Mouse (Mus musculus) midbrain, postnatal 0 days (tissue): ENCODE results near the gene Diexf. TPM values are rescaled to one million over a fixed set of nuclear protein-coding genes. Genes with fewer than 3 reads are reported as not detected.

ENCODE experiments used
- ATAC-seq: fragments of 200-750 bp; cut with Nextera tagmentation; 2 replicates; pipeline ENCODE4 v1.8.0; 2017; ENCODE audit warnings: moderate number of reproducible peaks, mild to moderate bottlenecking, moderate TSS enrichment, moderate library complexity; ENCODE audit not compliant: low FRiP score
- DNase-seq: peaks from one replicate; pipeline ENCODE4 v3.0.0-alpha.2; 2015; ENCODE audit warnings: low spot score
- H3K27ac ChIP-seq: fragments of 300-500 bp; sonication (generic); 2 replicates; pipeline ENCODE4 v1.5.1; 2014; ENCODE audit warnings: low read depth, mild to moderate bottlenecking, low read length, mixed read lengths
- H3K27me3 ChIP-seq: fragments of 300-500 bp; sonication (generic); 2 replicates; pipeline ENCODE4 v1.6.1; 2014; ENCODE audit warnings: low read length, control low read depth, mixed read lengths; ENCODE audit not compliant: insufficient read depth
- H3K36me3 ChIP-seq: fragments of 300-500 bp; sonication (generic); 2 replicates; pipeline ENCODE4 v1.6.1; 2014; ENCODE audit warnings: low read length, control low read depth, mixed read lengths; ENCODE audit not compliant: insufficient read depth
- H3K4me1 ChIP-seq: fragments of 300-500 bp; sonication (generic); 2 replicates; pipeline ENCODE4 v1.6.1; 2014; ENCODE audit warnings: mild to moderate bottlenecking, control low read depth, antibody characterized with exemption, low read length, mixed read lengths; ENCODE audit not compliant: insufficient read depth
- H3K4me2 ChIP-seq: fragments of 300-500 bp; sonication (generic); 2 replicates; pipeline ENCODE4 v1.6.1; 2014; ENCODE audit warnings: low read depth, mild to moderate bottlenecking, low read length, mixed read lengths; ENCODE audit not compliant: poor library complexity, severe bottlenecking
- H3K4me3 ChIP-seq: fragments of 300-500 bp; sonication (generic); 2 replicates; pipeline ENCODE4 v1.5.1; 2014; ENCODE audit warnings: low read depth, mild to moderate bottlenecking, low read length, moderate library complexity
- H3K9ac ChIP-seq: fragments of 300-500 bp; sonication (generic); replicated peaks from 2 replicates; pipeline ENCODE4 v1.6.1; 2014; ENCODE audit warnings: mild to moderate bottlenecking, low read length, moderate library complexity, mixed read lengths; ENCODE audit not compliant: poor library complexity, severe bottlenecking
- H3K9me3 ChIP-seq: fragments of 300-500 bp; sonication (generic); 2 replicates; pipeline ENCODE4 v1.6.1; 2016; ENCODE audit warnings: low read length, control low read depth
- CTCF ChIP-seq: IDR thresholded peaks from 2 replicates; pipeline ENCODE4 v1.5.1; 2016; ENCODE audit warnings: antibody characterized with exemption, mild to moderate bottlenecking
- WGBS: fragments of 180-500 bp; shearing (Covaris S2); extraction: QIAGEN DNeasy Blood & Tissue Kit; methylation state at CpG from one replicate; pipeline ENCODE4 v1.1.7; 2014; 5-methylcytosine and 5-hydroxymethylcytosine counted together
- polyA plus RNA-seq: library from polyadenylated mRNA; unstranded; fragments of >200 nt; fragmentation: Nextera tagmentation; extraction: Ambion mirVana; gene quantifications from 2 replicates; pipeline ENCODE4 v1.2.1, GENCODE M21; 2015
- total RNA-seq: library from RNA; depleted of rRNA; stranded (reverse); fragments of >200 nt; gene quantifications from 2 replicates; pipeline ENCODE4 v1.2.3, GENCODE M21; 2014

The Diexf gene
- total and polyA plus RNA-seq, 2 experiments from 2014 or later: 3.9 to 15.5 TPM

DNA sequence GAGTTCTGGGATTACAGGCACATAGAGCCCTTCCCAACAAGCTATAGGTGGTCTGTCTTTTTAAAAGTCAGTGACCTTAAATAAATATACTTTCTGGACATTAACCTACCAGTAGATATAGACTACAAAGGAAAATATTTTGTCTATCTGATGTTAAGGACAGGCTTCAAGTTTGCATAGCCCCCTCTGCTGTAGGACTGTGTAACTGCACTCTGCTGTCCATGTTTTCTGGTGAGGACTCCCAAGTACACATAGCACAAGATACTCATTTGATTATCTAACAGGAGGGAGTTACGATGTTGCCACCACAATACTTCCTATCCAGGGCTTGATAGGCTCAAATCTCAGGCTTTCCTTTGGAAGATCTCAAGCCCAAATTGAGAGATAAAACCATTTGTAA lies 3.7 kb upstream of the Diexf start:
- ATAC-seq (no peak), DNase-seq (no peak)
- no peaks in the 10 kb centered on the region for H3K36me3 ChIP-seq
- H3K4me3 ChIP-seq: no peak overlapping the region
- no peak overlapping the region for H3K9ac ChIP-seq
- H3K4me2 ChIP-seq: no peak overlapping the region
- H3K4me1 ChIP-seq: 0 out of 2 replicates have a peak, but pooled peaks cover 3% of the 10 kb centered on the region
- whole genome bisulfite sequencing: 88% methylated on average over 1 of the region's 1 CpGs
- H3K27me3 ChIP-seq: no peaks in the 10 kb centered on the region; the same call in 1 of the 2 replicates
- H3K9me3 ChIP-seq: no peaks in the 10 kb centered on the region
- peak; percentile 42; the same call in 1 of the 2 replicates for TF ChIP-seq CTCF
- H3K27ac ChIP-seq: no peak overlapping the region

DNA sequence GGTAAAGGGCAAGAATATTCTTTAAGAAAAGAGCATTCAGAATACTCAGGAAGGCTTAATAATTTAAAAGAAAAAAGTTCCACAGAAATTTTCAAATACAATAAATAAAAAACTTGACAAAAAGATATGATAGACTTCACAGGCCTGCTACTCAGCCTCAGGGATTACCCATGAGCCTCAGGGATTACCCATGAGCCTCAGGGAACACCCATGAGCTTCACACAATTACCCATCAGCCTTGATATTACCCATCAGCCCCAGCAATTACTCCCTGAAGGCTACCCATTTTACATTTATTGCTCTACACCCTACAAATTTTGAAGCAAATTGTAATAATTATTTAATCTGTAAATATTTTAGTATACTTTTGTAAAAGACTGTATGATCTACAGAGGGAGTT lies 2.3 kb upstream of the Diexf start:
- H3K36me3 ChIP-seq: peaks cover 5% of the 10 kb centered on the region
- ATAC-seq (no peak), DNase-seq (no peak)
- no peaks in the 10 kb centered on the region for H3K27me3 ChIP-seq
- H3K4me2 ChIP-seq: no peak overlapping the region
- H3K4me1 ChIP-seq: 0 out of 2 replicates have a peak, but pooled peaks cover 3% of the 10 kb centered on the region
- TF ChIP-seq CTCF: no peak
- no peak overlapping the region for H3K27ac ChIP-seq
- no peak overlapping the region for H3K9ac ChIP-seq
- no peak overlapping the region for H3K4me3 ChIP-seq
- H3K9me3 ChIP-seq: no peaks in the 10 kb centered on the region

DNA sequence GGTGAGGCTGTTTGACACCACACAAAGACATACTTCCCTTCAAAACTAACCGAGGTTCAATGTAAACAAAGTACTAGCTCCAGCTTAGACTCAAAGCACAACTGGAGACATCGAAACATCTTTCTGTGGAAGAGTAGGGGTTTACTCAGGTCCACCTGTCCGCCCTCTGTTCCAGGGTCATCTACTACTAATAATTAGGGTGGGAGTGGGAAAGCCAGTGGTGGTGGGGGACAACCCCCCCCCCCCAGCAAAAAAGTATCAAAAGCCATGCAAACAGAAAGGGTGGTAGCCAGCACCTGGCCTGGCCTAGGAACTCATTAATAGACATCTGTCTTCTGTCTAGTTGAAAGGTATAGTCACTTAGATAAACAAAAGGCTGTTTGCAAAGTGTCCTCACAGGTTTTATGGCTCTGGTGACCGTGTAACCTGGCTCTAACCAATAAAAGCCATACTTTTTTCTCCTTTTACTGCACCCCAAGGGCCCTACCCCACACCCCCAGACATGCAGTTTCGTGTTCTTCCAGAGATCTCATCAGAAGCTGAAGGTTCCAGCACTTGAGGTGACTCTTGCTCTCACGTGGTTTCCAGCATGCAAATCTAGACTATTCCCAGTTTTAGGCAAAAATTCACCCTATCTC lies 1.4 kb upstream of the Diexf start:
- no peak overlapping the region for H3K27ac ChIP-seq
- no peak for TF ChIP-seq CTCF
- H3K9me3 ChIP-seq: no peaks in the 10 kb centered on the region
- WGBS: 88% methylated on average over 6 of the region's 6 CpGs
- H3K4me3 ChIP-seq: no peak overlapping the region
- no peak for ATAC-seq
- H3K4me2 ChIP-seq: no peak overlapping the region
- peaks cover 11% of the 10 kb centered on the region for H3K36me3 ChIP-seq
- H3K27me3 ChIP-seq: no peaks in the 10 kb centered on the region
- no peak overlapping the region for H3K9ac ChIP-seq
- H3K4me1 ChIP-seq: 0 out of 2 replicates have a peak, but pooled peaks cover 3% of the 10 kb centered on the region
- no peak for DNase-seq

DNA sequence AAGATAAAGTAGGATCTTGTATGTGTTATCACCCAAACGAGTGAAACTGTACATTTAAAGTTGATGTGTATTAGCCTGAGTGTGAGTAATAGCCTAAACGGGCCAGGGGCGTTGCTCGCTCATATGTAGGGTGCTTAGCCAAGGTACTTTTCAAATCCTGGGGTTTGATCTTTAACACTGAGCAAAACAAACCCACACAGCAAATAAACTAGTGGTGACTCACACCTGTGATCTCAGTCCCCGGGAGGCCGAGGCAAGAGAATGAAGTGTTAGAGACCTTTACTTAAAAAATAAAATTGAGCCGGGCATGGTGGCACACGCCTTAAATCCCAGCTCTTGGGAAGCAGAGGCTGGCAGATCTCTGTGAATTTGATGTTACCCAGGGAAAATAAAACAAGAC lies 767 bp upstream of the Diexf start:
- Histone ChIP-seq H3K27me3 (no peaks in the 10 kb centered on the region), H3K9ac (peak overlapping the region; percentile 34; the same call in 1 of the 2 replicates), H3K27ac (peak overlapping the region; percentile 77), H3K4me2 (peak overlapping the region; percentile 38), H3K36me3 (peaks cover 11% of the 10 kb centered on the region), H3K9me3 (no peaks in the 10 kb centered on the region), H3K4me3 (peak overlapping the region; percentile 90; the same call in 1 of the 2 replicates), H3K4me1 (0 out of 2 replicates have a peak, but pooled peaks cover 3% of the 10 kb centered on the region)
- 84% methylated on average over 8 of the region's 8 CpGs for WGBS
- ATAC-seq (no peak), DNase-seq (no peak)
- TF ChIP-seq CTCF: no peak

DNA sequence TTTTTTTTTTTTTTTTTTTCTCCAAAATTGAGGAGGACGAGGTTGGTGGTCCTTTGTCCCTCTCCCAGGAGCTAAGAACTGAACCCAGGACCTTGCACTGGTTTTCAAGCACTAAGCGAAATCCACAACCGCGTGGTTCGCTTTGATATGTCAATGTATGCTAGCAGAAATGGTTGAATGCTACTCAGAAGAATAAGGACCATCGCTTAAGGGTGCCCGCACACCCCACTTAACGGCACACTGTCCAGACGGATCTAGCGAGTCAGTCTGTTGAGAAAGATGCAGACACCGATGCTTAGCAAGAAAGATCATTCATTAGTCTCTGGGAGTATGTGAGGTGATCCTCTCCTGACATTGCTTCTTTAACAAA lies 369 bp upstream of the Diexf start:
- DNase-seq (no peak), ATAC-seq (peak; percentile 68)
- peak overlapping the region; percentile 77 for H3K27ac ChIP-seq
- peaks cover 11% of the 10 kb centered on the region for H3K36me3 ChIP-seq
- TF ChIP-seq CTCF: no peak
- H3K4me3 ChIP-seq: peak overlapping the region; percentile 90
- H3K4me2 ChIP-seq: peak overlapping the region; percentile 38
- H3K9ac ChIP-seq: peak overlapping the region; percentile 34
- H3K27me3 ChIP-seq: no peaks in the 10 kb centered on the region
- WGBS: 22% methylated on average over 11 of the region's 11 CpGs
- no peaks in the 10 kb centered on the region for H3K9me3 ChIP-seq
- H3K4me1 ChIP-seq: 0 out of 2 replicates have a peak, but pooled peaks cover 3% of the 10 kb centered on the region

DNA sequence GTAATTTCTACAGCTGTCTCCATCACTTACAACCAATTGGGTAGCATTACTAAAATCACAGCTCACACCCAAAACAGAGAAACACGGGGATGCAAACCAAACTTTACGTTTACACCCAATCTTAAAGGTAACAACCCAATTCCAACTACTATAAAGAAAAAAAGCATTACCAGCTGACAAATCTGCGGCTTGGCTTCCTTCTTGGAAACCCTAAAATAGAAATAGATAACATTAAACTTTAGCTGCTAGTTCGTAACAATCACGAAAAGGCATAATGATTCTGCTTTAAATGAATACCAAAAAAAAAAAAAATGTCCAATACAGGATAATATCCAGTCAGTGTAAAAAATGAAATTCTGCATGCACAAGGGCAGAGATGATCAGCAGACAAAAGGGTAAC lies 751 bp downstream of the Diexf start:
- TF ChIP-seq CTCF: no peak

More for the DNA sequence above, 751 bp downstream of the Diexf start:
- Histone ChIP-seq H3K27ac (no peak overlapping the region), H3K4me3 (peak overlapping the region; percentile 90), H3K4me1 (0 out of 2 replicates have a peak, but pooled peaks cover 3% of the 10 kb centered on the region), H3K9me3 (no peaks in the 10 kb centered on the region), H3K27me3 (no peaks in the 10 kb centered on the region), H3K9ac (peak overlapping the region; percentile 76), H3K36me3 (peaks cover 11% of the 10 kb centered on the region), H3K4me2 (peak overlapping the region; percentile 57)
- ATAC-seq: no peak
- 33% methylated on average over 5 of the region's 5 CpGs for WGBS
- no peak for DNase-seq
